Comparison of ENCODE assay signal across 9 mouse cellular contexts in the genomic region with DNA sequence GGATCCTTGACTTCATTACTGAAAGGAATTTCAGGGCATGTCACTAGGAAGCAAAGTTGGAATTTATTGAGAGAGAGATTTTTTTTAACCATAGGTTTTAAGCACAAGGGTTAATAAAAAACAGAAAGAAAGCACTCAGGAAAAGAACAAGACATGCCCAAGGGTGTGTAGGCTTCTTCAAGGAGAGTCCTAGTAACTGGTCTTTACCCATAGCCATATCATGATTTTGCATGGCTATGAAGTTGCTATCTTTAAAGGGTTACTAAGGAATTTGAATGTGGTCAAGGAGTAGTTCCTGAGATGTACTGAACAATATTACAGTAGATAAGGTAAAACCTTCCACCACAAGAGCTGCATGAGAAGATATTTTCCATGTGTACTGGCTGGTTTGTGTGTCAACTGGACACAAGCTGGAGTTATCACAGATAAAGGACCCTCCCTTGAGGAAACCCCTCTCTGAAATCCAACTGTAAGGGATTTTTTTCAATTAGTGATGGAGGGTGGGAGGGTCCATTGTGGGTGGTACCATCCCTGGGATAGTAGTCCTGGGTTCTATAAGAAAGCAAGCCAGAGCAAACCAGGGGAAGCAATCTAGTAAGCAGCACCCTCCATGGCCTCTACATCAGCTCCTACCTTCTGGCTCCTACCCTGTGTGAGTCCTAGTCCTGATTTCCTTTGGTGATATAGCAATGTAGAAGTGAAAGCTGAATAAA.
DNase-seq lines count a peak whose midpoint lies in the region; ATAC-seq and TF ChIP-seq lines count a peak whose summit lies in the region.
"Had no signal": no experiment of that assay in that cellular context is flagged by ENCODE, and none has a peak within 500 bp of the region (broad histone marks: within the 10 kb centered on the region; RNA-seq: fewer than 3 reads in every experiment).

No protein-coding gene starts in this region.

- H3K27me3 ChIP-seq in lung, postnatal 0 days (replicated peaks; ENCODE audit: insufficient read depth, low read length), result no peaks in the 10 kb centered on the region
- H3K27me3 ChIP-seq in forebrain, embryonic 15.5 days, result no peaks in the 10 kb centered on the region
- H3K27me3 ChIP-seq in limb, embryonic 14.5 days (ENCODE audit: control insufficient read depth, insufficient read depth, low read length), result no peaks in the 10 kb centered on the region

- ATAC-seq in lung, postnatal 0 days, result peak; percentile 75
- ATAC-seq in forebrain, embryonic 15.5 days (replicated peaks), result no peak
- no peak for ATAC-seq in limb, embryonic 14.5 days (ENCODE audit: low FRiP score, low read depth)

- TF ChIP-seq EP300 in lung, postnatal 0 days (IDR thresholded peaks at IDR 0.05), result peak; percentile 28

- no peaks in the 10 kb centered on the region for H3K9me3 ChIP-seq in lung, postnatal 0 days (ENCODE audit: low read length)
- no peaks in the 10 kb centered on the region for H3K9me3 ChIP-seq in forebrain, embryonic 15.5 days
- 0 out of 2 replicates have a peak, but pooled peaks cover 7% of the 10 kb centered on the region for H3K9me3 ChIP-seq in limb, embryonic 14.5 days (ENCODE audit: control insufficient read depth, low read length)

- peak overlapping the region; percentile 3; the same call in 1 of the 2 replicates for H3K27ac ChIP-seq in lung, postnatal 0 days (ENCODE audit: low read length)
- H3K27ac ChIP-seq in forebrain, embryonic 15.5 days (replicated peaks), result no peak overlapping the region
- peak overlapping the region; percentile 74 for H3K27ac ChIP-seq in limb, embryonic 14.5 days (replicated peaks; ENCODE audit: low read depth, low read length)

- TF ChIP-seq POLR2A in limb, embryonic 14.5 days (IDR thresholded peaks at IDR 0.05; ENCODE audit: borderline replicate concordance, extremely low read depth, insufficient read depth, insufficient read length), result no peak

- no peaks in the 10 kb centered on the region for H3K36me3 ChIP-seq in lung, postnatal 0 days (ENCODE audit: insufficient read depth, low read length)
- no peaks in the 10 kb centered on the region for H3K36me3 ChIP-seq in forebrain, embryonic 15.5 days
- no peaks in the 10 kb centered on the region for H3K36me3 ChIP-seq in limb, embryonic 14.5 days (ENCODE audit: control insufficient read depth, insufficient read depth, low read length)

- no peaks in the 10 kb centered on the region for H3K4me1 ChIP-seq in lung, postnatal 0 days (ENCODE audit: insufficient read depth, low read depth, low read length)
- 0 out of 2 replicates have a peak, but pooled peaks cover 3% of the 10 kb centered on the region for H3K4me1 ChIP-seq in forebrain, embryonic 15.5 days
- H3K4me1 ChIP-seq in limb, embryonic 14.5 days (ENCODE audit: control insufficient read depth, insufficient read depth, low read length), result peaks cover 14% of the 10 kb centered on the region

- intact Hi-C loops in left cerebral cortex, postnatal 14 days (cut with DNase I), result no loop called here

- no peak overlapping the region for H3K9ac ChIP-seq in lung, postnatal 0 days (replicated peaks; ENCODE audit: low read depth)
- H3K9ac ChIP-seq in forebrain, embryonic 15.5 days (replicated peaks), result no peak overlapping the region
- no peak overlapping the region; the same call in 1 of the 2 replicates for H3K9ac ChIP-seq in limb, embryonic 14.5 days (ENCODE audit: low read depth, low read length, severe bottlenecking)

- no peak for TF ChIP-seq CTCF in lung, postnatal 0 days (IDR thresholded peaks at IDR 0.05)

- DNase-seq in lung, postnatal 0 days (ENCODE audit: low spot score), result no peak
- no peak for DNase-seq in lung, postnatal 36 days
- DNase-seq in limb, embryonic 14.5 days (ENCODE audit: low spot score), result no peak
- no peak for DNase-seq in left cerebral cortex, postnatal 14 days (ENCODE audit: low spot score in 2 of 2)
- DNase-seq in urinary bladder, postnatal 4 days (ENCODE audit: low spot score in 2 of 2), result no peak
- no peak for DNase-seq in layer of hippocampus, postnatal 25 days (ENCODE audit: extremely low spot score in 1 of 2, low spot score in 1 of 2)
- DNase-seq: cerebellum, adult 8-10 months; gastrocnemius, postnatal 14 days had no signal

- H3K4me2 ChIP-seq in lung, postnatal 0 days (replicated peaks; ENCODE audit: low read depth, low read length), result peak overlapping the region; percentile 44
- peak overlapping the region; percentile 34; the same call in 1 of the 2 replicates for H3K4me2 ChIP-seq in forebrain, embryonic 15.5 days (replicated peaks)
- peak overlapping the region; percentile 37 for H3K4me2 ChIP-seq in limb, embryonic 14.5 days (replicated peaks; ENCODE audit: low read depth, low read length, severe bottlenecking)

- no peak overlapping the region for H3K4me3 ChIP-seq in lung, postnatal 0 days (ENCODE audit: low read depth, low read length)
- H3K4me3 ChIP-seq in forebrain, embryonic 15.5 days, result no peak overlapping the region
- no peak overlapping the region for H3K4me3 ChIP-seq in limb, embryonic 14.5 days (replicated peaks; ENCODE audit: low read length)
